Mouse (Mus musculus) hindbrain, embryonic 12.5 days (tissue): ENCODE measurements at regions not wholly inside any gene's neighbourhood (a gene's known extent, or its start where the extent isn't known, plus 50 kb on each side); places are given as distances from the start of the nearest gene placed in this dataset.

Experiments
- ATAC-seq: fragments of 200-750 bp; cut with Nextera tagmentation; 2 replicates; pipeline ENCODE4 v1.8.0; 2017; ENCODE audit warnings: moderate TSS enrichment; ENCODE audit not compliant: low FRiP score
- H3K27ac ChIP-seq: fragments of 300-500 bp; sonication (generic); 2 replicates; pipeline ENCODE4 v1.5.1; 2016; ENCODE audit warnings: mild to moderate bottlenecking
- H3K27me3 ChIP-seq: fragments of 300-500 bp; sonication (generic); 2 replicates; pipeline ENCODE4 v1.6.1; 2016; ENCODE audit warnings: mild to moderate bottlenecking
- H3K36me3 ChIP-seq: fragments of 300-500 bp; sonication (generic); 2 replicates; pipeline ENCODE4 v1.6.1; 2016; ENCODE audit warnings: mild to moderate bottlenecking
- H3K4me1 ChIP-seq: fragments of 300-500 bp; sonication (generic); 2 replicates; pipeline ENCODE4 v1.6.1; 2016
- H3K4me2 ChIP-seq: fragments of 300-500 bp; sonication (generic); replicated peaks from 2 replicates; pipeline ENCODE4 v1.6.1; 2016; ENCODE audit warnings: mild to moderate bottlenecking
- H3K4me3 ChIP-seq: fragments of 300-500 bp; sonication (generic); 2 replicates; pipeline ENCODE4 v1.5.1; 2016; ENCODE audit warnings: mild to moderate bottlenecking
- H3K9ac ChIP-seq: fragments of 300-500 bp; sonication (generic); 2 replicates; pipeline ENCODE4 v1.6.1; 2016; ENCODE audit warnings: mild to moderate bottlenecking, moderate library complexity
- H3K9me3 ChIP-seq: fragments of 300-500 bp; sonication (generic); replicated peaks from 2 replicates; pipeline ENCODE4 v1.6.1; 2016; ENCODE audit warnings: mild to moderate bottlenecking
- WGBS: fragments of 180-500 bp; shearing (Covaris S2); methylation state at CpG from one replicate; pipeline ENCODE4 v1.1.7; 2016; 5-methylcytosine and 5-hydroxymethylcytosine counted together

GRCm38 (mm10) chr16:9217361-9217760 lies 387.5 kb downstream of the 1810013L24Rik start:
- Histone ChIP-seq H3K9ac (no peak overlapping the region), H3K36me3 (no peaks in the 10 kb centered on the region), H3K27ac (no peak overlapping the region), H3K27me3 (0 out of 2 replicates have a peak, but pooled peaks cover 3% of the 10 kb centered on the region), H3K4me1 (0 out of 2 replicates have a peak, but pooled peaks cover 5% of the 10 kb centered on the region), H3K4me3 (no peak overlapping the region), H3K4me2 (no peak overlapping the region), H3K9me3 (no peaks in the 10 kb centered on the region)
- 82% methylated on average over 7 of the region's 7 CpGs for WGBS
- no peak for ATAC-seq

GRCm38 (mm10) chr16:9230178-9230577 lies 400.3 kb downstream of the 1810013L24Rik start:
- Histone ChIP-seq H3K4me1 (no peaks in the 10 kb centered on the region), H3K9ac (no peak overlapping the region), H3K4me3 (no peak overlapping the region), H3K9me3 (no peaks in the 10 kb centered on the region), H3K4me2 (no peak overlapping the region), H3K36me3 (no peaks in the 10 kb centered on the region), H3K27me3 (no peaks in the 10 kb centered on the region), H3K27ac (no peak overlapping the region)
- ATAC-seq: no peak

- Histone ChIP-seq H3K4me1 (no peaks in the 10 kb centered on the region), H3K9me3 (peaks cover 6% of the 10 kb centered on the region; the same call in 1 of the 2 replicates), H3K27ac (no peak overlapping the region), H3K36me3 (no peaks in the 10 kb centered on the region), H3K27me3 (no peaks in the 10 kb centered on the region), H3K4me2 (no peak overlapping the region), H3K4me3 (no peak overlapping the region), H3K9ac (no peak overlapping the region)
- WGBS: 98% methylated on average over 4 of the region's 4 CpGs
- no peak for ATAC-seq
These were observed 412.2 kb downstream of the 1810013L24Rik start for GRCm38 (mm10) chr16:9242099-9242498.

GRCm38 (mm10) chr16:9247198-9247597 lies 417.3 kb downstream of the 1810013L24Rik start:
- Histone ChIP-seq H3K4me3 (no peak overlapping the region), H3K4me2 (no peak overlapping the region), H3K27ac (no peak overlapping the region), H3K4me1 (no peaks in the 10 kb centered on the region), H3K9ac (no peak overlapping the region), H3K9me3 (no peaks in the 10 kb centered on the region), H3K36me3 (no peaks in the 10 kb centered on the region), H3K27me3 (no peaks in the 10 kb centered on the region)
- WGBS: 76% methylated on average over 3 of the region's 3 CpGs
- ATAC-seq: no peak

- H3K9me3 ChIP-seq: no peaks in the 10 kb centered on the region
- H3K27me3 ChIP-seq: no peaks in the 10 kb centered on the region
- no peak overlapping the region for H3K9ac ChIP-seq
- no peak overlapping the region for H3K4me2 ChIP-seq
- 79% methylated on average over 1 of the region's 1 CpGs for WGBS
- H3K36me3 ChIP-seq: no peaks in the 10 kb centered on the region
- ATAC-seq: no peak
- H3K4me3 ChIP-seq: no peak overlapping the region
- H3K4me1 ChIP-seq: no peaks in the 10 kb centered on the region
- no peak overlapping the region for H3K27ac ChIP-seq
These were observed 423.2 kb downstream of the 1810013L24Rik start for GRCm38 (mm10) chr16:9253054-9253453.

- Histone ChIP-seq H3K4me2 (no peak overlapping the region), H3K9ac (no peak overlapping the region), H3K27ac (no peak overlapping the region), H3K9me3 (no peaks in the 10 kb centered on the region), H3K4me3 (no peak overlapping the region), H3K36me3 (no peaks in the 10 kb centered on the region), H3K27me3 (no peaks in the 10 kb centered on the region), H3K4me1 (no peaks in the 10 kb centered on the region)
- 51% methylated on average over 3 of the region's 3 CpGs for WGBS
- ATAC-seq: no peak
These were observed 425.5 kb downstream of the 1810013L24Rik start for GRCm38 (mm10) chr16:9255351-9255750.

GRCm38 (mm10) chr16:9260966-9261365 lies 431.1 kb downstream of the 1810013L24Rik start:
- H3K4me3 ChIP-seq: no peak overlapping the region
- H3K36me3 ChIP-seq: no peaks in the 10 kb centered on the region
- no peaks in the 10 kb centered on the region for H3K9me3 ChIP-seq
- no peaks in the 10 kb centered on the region for H3K4me1 ChIP-seq
- H3K27ac ChIP-seq: no peak overlapping the region
- 83% methylated on average over 3 of the region's 3 CpGs for WGBS
- H3K4me2 ChIP-seq: no peak overlapping the region
- H3K27me3 ChIP-seq: no peaks in the 10 kb centered on the region
- ATAC-seq: no peak
- H3K9ac ChIP-seq: no peak overlapping the region

- WGBS: 49% methylated on average over 3 of the region's 3 CpGs
- no peaks in the 10 kb centered on the region for H3K9me3 ChIP-seq
- no peak overlapping the region for H3K27ac ChIP-seq
- H3K4me2 ChIP-seq: no peak overlapping the region
- no peaks in the 10 kb centered on the region for H3K36me3 ChIP-seq
- no peak overlapping the region for H3K9ac ChIP-seq
- ATAC-seq: no peak
- no peaks in the 10 kb centered on the region for H3K4me1 ChIP-seq
- no peak overlapping the region for H3K4me3 ChIP-seq
- H3K27me3 ChIP-seq: no peaks in the 10 kb centered on the region
These were observed 434.8 kb downstream of the 1810013L24Rik start for GRCm38 (mm10) chr16:9264554-9265145.

- ATAC-seq: no peak
- Histone ChIP-seq H3K4me3 (no peak overlapping the region), H3K9ac (no peak overlapping the region), H3K4me2 (no peak overlapping the region), H3K9me3 (no peaks in the 10 kb centered on the region), H3K4me1 (no peaks in the 10 kb centered on the region), H3K36me3 (no peaks in the 10 kb centered on the region), H3K27me3 (no peaks in the 10 kb centered on the region), H3K27ac (no peak overlapping the region)
These were observed 437.3 kb downstream of the 1810013L24Rik start for GRCm38 (mm10) chr16:9267204-9267603.

- Histone ChIP-seq H3K36me3 (no peaks in the 10 kb centered on the region), H3K4me3 (no peak overlapping the region), H3K9me3 (no peaks in the 10 kb centered on the region), H3K4me2 (no peak overlapping the region), H3K27me3 (no peaks in the 10 kb centered on the region), H3K27ac (no peak overlapping the region), H3K9ac (no peak overlapping the region), H3K4me1 (peaks cover 2% of the 10 kb centered on the region; the same call in 1 of the 2 replicates)
- ATAC-seq: no peak
- WGBS: 78% methylated on average over 3 of the region's 3 CpGs
These were observed 440.2 kb downstream of the 1810013L24Rik start for GRCm38 (mm10) chr16:9270099-9270498.

GRCm38 (mm10) chr16:9270671-9271070 lies 440.8 kb downstream of the 1810013L24Rik start:
- Histone ChIP-seq H3K4me2 (no peak overlapping the region), H3K27ac (no peak overlapping the region), H3K4me3 (no peak overlapping the region), H3K36me3 (no peaks in the 10 kb centered on the region), H3K27me3 (no peaks in the 10 kb centered on the region; the same call in 1 of the 2 replicates), H3K9ac (no peak overlapping the region), H3K4me1 (peaks cover 2% of the 10 kb centered on the region; the same call in 1 of the 2 replicates), H3K9me3 (no peaks in the 10 kb centered on the region)
- WGBS: 76% methylated on average over 1 of the region's 1 CpGs
- ATAC-seq: no peak

- no peak overlapping the region for H3K27ac ChIP-seq
- 43% methylated on average over 6 of the region's 6 CpGs for WGBS
- no peak for ATAC-seq
These were observed 443.9 kb downstream of the 1810013L24Rik start for GRCm38 (mm10) chr16:9273751-9274300.

GRCm38 (mm10) chr16:9274583-9275100 lies 444.7 kb downstream of the 1810013L24Rik start:
- Histone ChIP-seq H3K36me3 (no peaks in the 10 kb centered on the region), H3K27me3 (no peaks in the 10 kb centered on the region; the same call in 1 of the 2 replicates), H3K27ac (no peak overlapping the region), H3K4me2 (no peak overlapping the region), H3K9ac (no peak overlapping the region), H3K9me3 (no peaks in the 10 kb centered on the region), H3K4me3 (no peak overlapping the region), H3K4me1 (peaks cover 2% of the 10 kb centered on the region; the same call in 1 of the 2 replicates)
- ATAC-seq: no peak
- WGBS: 67% methylated on average over 7 of the region's 7 CpGs

More at GRCm38 (mm10) chr16:9273751-9274300, 443.9 kb downstream of the 1810013L24Rik start:
- no peak overlapping the region for H3K4me2 ChIP-seq
- H3K4me1 ChIP-seq: peaks cover 2% of the 10 kb centered on the region; the same call in 1 of the 2 replicates
- no peaks in the 10 kb centered on the region for H3K9me3 ChIP-seq
- H3K36me3 ChIP-seq: no peaks in the 10 kb centered on the region
- H3K27me3 ChIP-seq: no peaks in the 10 kb centered on the region; the same call in 1 of the 2 replicates
- no peak overlapping the region for H3K4me3 ChIP-seq
- H3K9ac ChIP-seq: no peak overlapping the region
